Mouse (Mus musculus) heart, postnatal 0 days (tissue): ENCODE results near the gene Il9r. TPM values are rescaled to one million over a fixed set of nuclear protein-coding genes. Genes with fewer than 3 reads are reported as not detected.

Experiments
- ATAC-seq: fragments of 200-750 bp; cut with Nextera tagmentation; 2 replicates; pipeline ENCODE4 v1.8.0; 2017; ENCODE audit warnings: low read depth, moderate number of reproducible peaks, moderate library complexity; ENCODE audit not compliant: insufficient read depth
- DNase-seq: peaks from one replicate; pipeline ENCODE4 v3.0.0-alpha.2; 2016; ENCODE audit warnings: low spot score
- H3K27ac ChIP-seq: fragments of 300-500 bp; sonication (generic); 2 replicates; pipeline ENCODE4 v1.5.1; 2014; ENCODE audit warnings: low read depth, mild to moderate bottlenecking
- H3K27me3 ChIP-seq: fragments of 300-500 bp; sonication (generic); 2 replicates; pipeline ENCODE4 v1.6.1; 2014; ENCODE audit warnings: low read length, mixed read lengths; ENCODE audit not compliant: control insufficient read depth, insufficient read depth
- H3K36me3 ChIP-seq: fragments of 300-500 bp; sonication (generic); replicated peaks from 2 replicates; pipeline ENCODE4 v1.6.1; 2014; ENCODE audit warnings: low read length, mixed read lengths; ENCODE audit not compliant: control insufficient read depth, insufficient read depth
- H3K4me1 ChIP-seq: fragments of 300-500 bp; sonication (generic); 2 replicates; pipeline ENCODE4 v1.6.1; 2014; ENCODE audit warnings: antibody characterized with exemption; ENCODE audit not compliant: control insufficient read depth, insufficient read depth
- H3K4me2 ChIP-seq: fragments of 300-500 bp; sonication (generic); 2 replicates; pipeline ENCODE4 v1.6.1; 2014; ENCODE audit warnings: low read depth, mild to moderate bottlenecking, low read length, moderate library complexity
- H3K4me3 ChIP-seq: fragments of 300-500 bp; sonication (generic); 2 replicates; pipeline ENCODE4 v1.5.1; 2014; ENCODE audit warnings: low read depth, low read length
- H3K9ac ChIP-seq: fragments of 300-500 bp; sonication (generic); replicated peaks from 2 replicates; pipeline ENCODE4 v1.6.1; 2014; ENCODE audit warnings: low read depth, low read length, mixed read lengths
- H3K9me3 ChIP-seq: fragments of 300-500 bp; sonication (generic); replicated peaks from 2 replicates; pipeline ENCODE4 v1.6.1; 2016; ENCODE audit warnings: low read length; ENCODE audit not compliant: control insufficient read depth
- CTCF ChIP-seq: IDR thresholded peaks from 2 replicates; pipeline ENCODE4 v1.5.1; 2016; ENCODE audit warnings: antibody characterized with exemption, control low read depth, low read depth
- EP300 ChIP-seq: IDR thresholded peaks from 2 replicates; pipeline ENCODE4 v1.6.1; 2016; ENCODE audit warnings: antibody characterized with exemption, low read depth
- WGBS: fragments of 180-500 bp; shearing (Covaris S2); extraction: QIAGEN DNeasy Blood & Tissue Kit; methylation state at CpG from one replicate; pipeline ENCODE4 v1.1.7; 2014; 5-methylcytosine and 5-hydroxymethylcytosine counted together
- polyA plus RNA-seq: library from polyadenylated mRNA; unstranded; fragments of >200 nt; fragmentation: Nextera tagmentation; extraction: Ambion mirVana; gene quantifications from 2 replicates; pipeline ENCODE4 v1.2.1, GENCODE M21; 2015
- total RNA-seq: library from RNA; depleted of rRNA; stranded (reverse); fragments of >200 nt; gene quantifications from 2 replicates; pipeline ENCODE4 v1.2.3, GENCODE M21; 2014; ENCODE audit warnings: low replicate concordance

Il9r gene
- total and polyA plus RNA-seq, 2 experiments from 2014 or later: 0.14 TPM; not detected in 1

DNA sequence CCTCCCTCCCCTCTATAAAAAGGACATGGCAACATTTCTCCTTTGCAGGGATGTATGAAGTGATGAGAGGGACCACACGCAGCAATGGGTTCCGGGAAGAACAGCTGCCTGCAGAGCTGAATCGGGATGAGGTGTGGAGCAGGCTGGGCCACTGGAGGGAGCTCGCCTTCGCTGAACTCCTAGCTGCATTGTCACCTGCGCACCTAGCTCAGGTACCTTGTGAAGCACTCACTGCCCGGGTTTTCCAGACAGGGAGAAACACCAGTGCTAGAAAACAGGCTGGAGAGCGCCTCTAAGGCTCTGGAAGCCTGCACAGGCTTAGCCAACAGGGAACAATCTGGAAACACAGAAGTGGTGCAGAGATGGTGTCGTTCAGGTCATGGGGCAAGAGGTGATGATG is 38.6 kb downstream of the Il9r start:
- H3K9me3 ChIP-seq: no peaks in the 10 kb centered on the region
- peaks cover 22% of the 10 kb centered on the region for H3K27me3 ChIP-seq
- DNase-seq (no peak), ATAC-seq (no peak)
- no peaks in the 10 kb centered on the region for H3K36me3 ChIP-seq
- H3K4me2 ChIP-seq: peak overlapping the region; percentile 55; the same call in 1 of the 2 replicates
- no peak; the same call in 1 of the 2 replicates for TF ChIP-seq CTCF
- no peak for TF ChIP-seq EP300
- peaks cover 4% of the 10 kb centered on the region; the same call in 1 of the 2 replicates for H3K4me1 ChIP-seq
- no peak overlapping the region for H3K4me3 ChIP-seq
- H3K27ac ChIP-seq: no peak overlapping the region
- no peak overlapping the region for H3K9ac ChIP-seq
- WGBS: 9% methylated on average over 9 of the region's 9 CpGs

DNA sequence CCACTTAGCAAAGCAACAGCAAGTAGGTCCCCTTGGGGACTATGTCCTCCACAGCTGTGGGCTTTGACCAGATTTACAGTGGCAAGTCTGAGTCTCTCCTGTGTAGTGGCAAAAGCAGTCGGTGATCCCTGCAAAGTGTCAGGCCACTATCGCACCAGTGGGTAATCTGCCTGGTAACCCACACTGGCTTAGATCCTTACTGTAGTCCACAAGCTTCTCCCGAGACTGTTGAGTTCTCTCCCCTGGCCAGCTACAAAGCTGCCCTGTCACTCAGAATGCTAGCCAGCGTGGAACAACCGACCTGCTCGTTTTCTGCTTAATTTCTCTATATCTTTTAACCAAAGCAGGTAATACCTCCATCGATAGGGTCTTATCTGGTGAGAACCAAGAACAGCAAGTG is 39.7 kb downstream of the Il9r start:
- Histone ChIP-seq H3K9ac (no peak overlapping the region), H3K27me3 (peaks cover 22% of the 10 kb centered on the region), H3K4me2 (no peak overlapping the region), H3K4me1 (peaks cover 4% of the 10 kb centered on the region; the same call in 1 of the 2 replicates), H3K9me3 (no peaks in the 10 kb centered on the region), H3K36me3 (no peaks in the 10 kb centered on the region), H3K4me3 (no peak overlapping the region), H3K27ac (no peak overlapping the region)
- no peak for DNase-seq
- no peak for ATAC-seq
- 71% methylated on average over 7 of the region's 7 CpGs for WGBS
- no peak for TF ChIP-seq CTCF
- TF ChIP-seq EP300: no peak

DNA sequence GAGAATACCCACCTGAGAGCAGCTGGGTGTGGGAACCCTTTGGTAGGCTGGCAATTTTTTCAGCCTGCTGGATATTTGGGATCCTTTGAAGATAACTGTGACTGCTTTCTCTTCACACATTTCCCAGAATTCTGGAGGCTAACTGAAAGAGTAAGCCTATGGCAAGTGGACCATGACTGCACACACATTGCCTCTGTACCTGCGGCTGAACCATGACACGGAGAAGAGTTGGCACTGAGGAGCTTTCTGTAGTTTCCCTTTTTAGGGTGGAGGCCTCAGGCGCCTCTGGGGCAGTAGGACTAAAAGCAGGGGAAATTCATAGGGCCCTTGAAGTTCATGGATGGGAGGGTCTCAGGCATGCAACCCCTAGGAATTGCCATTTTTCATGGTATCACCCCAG is 40.9 kb downstream of the Il9r start:
- TF ChIP-seq EP300 (no peak), CTCF (no peak)
- H3K27ac ChIP-seq: no peak overlapping the region
- no peaks in the 10 kb centered on the region for H3K36me3 ChIP-seq
- H3K4me3 ChIP-seq: no peak overlapping the region
- peaks cover 4% of the 10 kb centered on the region; the same call in 1 of the 2 replicates for H3K4me1 ChIP-seq
- DNase-seq (no peak), ATAC-seq (no peak)
- H3K27me3 ChIP-seq: peaks cover 22% of the 10 kb centered on the region
- H3K9me3 ChIP-seq: no peaks in the 10 kb centered on the region
- 79% methylated on average over 3 of the region's 3 CpGs for WGBS
- H3K4me2 ChIP-seq: no peak overlapping the region
- H3K9ac ChIP-seq: no peak overlapping the region

DNA sequence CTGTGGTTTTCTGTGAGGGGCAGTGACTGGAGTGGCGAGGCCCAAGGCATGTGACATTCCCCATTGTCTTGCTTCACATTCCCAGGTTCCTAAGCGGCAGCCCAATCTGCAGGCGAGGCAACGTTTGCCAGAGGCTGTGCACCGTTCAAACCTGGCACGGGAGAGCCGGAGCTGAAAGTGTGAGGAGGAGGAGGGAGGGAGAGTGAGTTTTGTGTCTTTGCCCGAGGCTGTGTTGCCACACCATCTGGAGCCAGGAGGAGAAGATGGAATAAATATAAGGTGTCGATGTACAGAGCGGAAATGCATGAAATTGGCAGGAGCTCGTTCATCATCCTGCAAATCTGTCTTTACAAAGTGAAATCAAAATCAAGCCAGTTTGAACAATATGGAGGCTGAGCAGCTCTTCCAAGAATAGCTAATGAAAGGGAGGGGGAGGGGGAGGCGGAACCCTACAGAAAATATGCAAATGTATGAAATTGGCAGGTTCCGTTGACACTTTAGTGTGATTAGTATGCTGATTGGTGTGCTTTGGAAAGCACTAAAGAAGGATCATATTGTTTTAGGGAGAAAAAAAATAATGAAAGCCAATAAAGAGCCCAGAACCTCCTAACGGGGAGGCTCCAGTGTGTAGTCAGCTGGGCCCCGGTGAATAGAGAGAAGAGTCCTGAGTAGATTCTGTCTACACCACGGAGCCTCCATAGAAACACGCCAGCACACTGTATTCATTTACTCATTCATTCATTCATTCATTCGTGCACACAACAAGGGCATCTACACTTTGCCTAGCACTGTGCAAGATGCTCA is 42.1 kb downstream of the Il9r start:
- TF ChIP-seq CTCF: no peak
- TF ChIP-seq EP300: no peak
- no peaks in the 10 kb centered on the region for H3K36me3 ChIP-seq
- ATAC-seq (no peak), DNase-seq (no peak)
- no peak overlapping the region for H3K4me3 ChIP-seq
- no peak overlapping the region for H3K27ac ChIP-seq
- H3K27me3 ChIP-seq: peaks cover 20% of the 10 kb centered on the region
- no peak overlapping the region for H3K9ac ChIP-seq
- no peak overlapping the region for H3K4me2 ChIP-seq
- peaks cover 4% of the 10 kb centered on the region; the same call in 1 of the 2 replicates for H3K4me1 ChIP-seq
- WGBS: 60% methylated on average over 18 of the region's 18 CpGs
- H3K9me3 ChIP-seq: no peaks in the 10 kb centered on the region

DNA sequence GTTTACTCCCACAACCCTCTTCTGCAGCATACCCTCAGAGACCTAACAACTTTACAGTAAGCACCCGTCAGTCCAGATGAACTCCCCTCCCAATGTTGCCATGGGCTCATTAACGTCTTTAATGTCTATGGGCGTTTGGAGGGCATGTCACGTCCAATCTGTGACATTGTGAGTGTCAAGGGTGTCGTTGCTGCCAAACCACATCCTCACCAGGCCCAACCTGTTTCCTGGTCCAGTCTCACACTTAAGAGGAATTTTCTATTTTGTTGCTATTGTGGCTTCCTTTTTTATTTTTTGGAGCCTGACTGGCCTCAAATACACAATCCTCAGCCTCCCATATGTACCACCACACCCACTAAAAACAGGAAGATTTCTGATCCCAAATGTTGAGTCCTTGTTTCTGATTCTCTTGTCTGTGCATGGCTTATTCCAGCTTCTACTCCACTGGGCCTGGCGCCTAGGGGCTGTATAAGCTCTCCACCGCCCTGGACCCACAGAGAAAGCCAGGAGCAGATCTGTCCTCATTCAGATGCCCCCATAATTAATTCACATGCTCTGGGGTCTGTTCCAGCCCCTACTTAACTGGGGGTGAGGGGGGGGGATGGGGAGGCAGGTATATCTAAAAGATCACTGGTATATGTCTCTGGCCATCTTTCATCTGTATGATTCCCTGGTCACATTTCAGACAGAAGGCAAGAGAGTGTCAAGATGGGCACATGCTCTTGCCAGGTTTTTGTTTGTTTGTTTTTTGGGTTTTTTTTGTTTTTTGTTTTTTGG is 43.0 kb downstream of the Il9r start:
- ATAC-seq: no peak
- H3K4me1 ChIP-seq: no peaks in the 10 kb centered on the region
- no peak overlapping the region for H3K4me2 ChIP-seq
- H3K27ac ChIP-seq: no peak overlapping the region
- no peak for DNase-seq
- no peaks in the 10 kb centered on the region for H3K9me3 ChIP-seq
- no peak overlapping the region for H3K9ac ChIP-seq
- no peak overlapping the region for H3K4me3 ChIP-seq
- H3K27me3 ChIP-seq: peaks cover 18% of the 10 kb centered on the region
- 77% methylated on average over 7 of the region's 7 CpGs for WGBS
- no peak for TF ChIP-seq CTCF
- no peak for TF ChIP-seq EP300
- no peaks in the 10 kb centered on the region for H3K36me3 ChIP-seq
